Mouse (Mus musculus): ENCODE measurements around the gene Bcar1. TPM values are rescaled to one million over a fixed set of nuclear protein-coding genes. Genes with fewer than 3 reads are reported as not detected.

Bcar1 gene
- polyA plus RNA-seq, 1 experiment: 37.0 TPM

GRCm38 (mm10) chr8:111741556-111741955, 2.1 kb downstream of the Bcar1 start:
- no peak overlapping the region for H3K27ac ChIP-seq (ENCODE audit: insufficient read depth, low read length)
- peak overlapping the region; percentile 93 for H3K4me3 ChIP-seq (ENCODE audit: insufficient read depth, low read length)
- TF ChIP-seq POLR2A (IDR thresholded peaks at IDR 0.05; ENCODE audit: low read depth, low read length) (no peak), CTCF (IDR thresholded peaks at IDR 0.05; ENCODE audit: borderline replicate concordance, insufficient read depth, low read length) (no peak)
- peaks cover 28% of the 10 kb centered on the region for H3K4me1 ChIP-seq (ENCODE audit: control insufficient read depth, insufficient read depth, low read length)

DNA sequence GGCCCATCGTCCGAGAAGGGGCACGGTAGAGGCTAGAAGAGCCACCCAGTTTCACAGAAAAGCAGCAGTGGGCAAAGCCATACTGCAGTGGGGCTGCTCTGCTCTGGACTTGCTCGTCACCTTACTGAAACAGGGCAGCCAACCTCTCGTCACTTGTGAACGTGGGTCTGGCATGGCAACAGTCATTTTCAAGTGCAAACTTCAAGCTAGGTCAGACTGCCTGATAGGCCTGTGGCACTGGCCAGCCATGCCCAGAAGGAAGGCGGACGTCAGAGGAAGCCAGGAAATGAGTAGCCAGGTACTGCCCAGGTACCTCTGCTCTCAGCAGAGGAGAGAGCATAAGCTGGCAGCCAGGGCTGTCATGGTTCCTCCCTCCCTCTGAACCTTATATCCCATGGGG, 2.6 kb downstream of the Bcar1 start:
- TF ChIP-seq CTCF (IDR thresholded peaks at IDR 0.05; ENCODE audit: borderline replicate concordance, insufficient read depth, low read length) (no peak), POLR2A (IDR thresholded peaks at IDR 0.05; ENCODE audit: low read depth, low read length) (no peak)
- H3K4me1 ChIP-seq (ENCODE audit: control insufficient read depth, insufficient read depth, low read length): peaks cover 33% of the 10 kb centered on the region
- H3K27ac ChIP-seq (ENCODE audit: insufficient read depth, low read length): no peak overlapping the region

DNA sequence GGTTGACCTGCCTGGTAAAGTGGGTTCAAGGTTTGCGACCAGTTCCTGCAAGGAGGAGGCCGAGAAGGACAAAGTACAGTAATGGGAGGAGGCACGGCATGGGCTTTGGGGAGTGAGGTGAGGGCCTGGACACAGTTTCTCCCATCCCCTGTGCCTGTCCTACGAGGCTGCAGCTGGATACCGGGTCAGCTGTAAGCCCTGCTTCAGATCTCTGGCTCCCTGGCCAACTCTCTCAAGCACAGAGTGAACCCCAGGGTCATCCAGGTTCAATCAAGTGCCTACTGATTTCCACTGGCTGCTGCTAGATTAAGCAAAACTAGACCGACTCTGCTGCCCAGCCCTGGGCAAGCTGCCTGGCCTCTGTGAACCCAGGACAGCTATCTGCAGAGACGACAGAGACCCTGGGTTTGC, 3.3 kb downstream of the Bcar1 start:
- Histone ChIP-seq H3K4me3 (ENCODE audit: insufficient read depth, low read length) (no peak overlapping the region), H3K27ac (ENCODE audit: insufficient read depth, low read length) (no peak overlapping the region), H3K4me1 (ENCODE audit: control insufficient read depth, insufficient read depth, low read length) (peaks cover 37% of the 10 kb centered on the region)
- no peak for TF ChIP-seq POLR2A (IDR thresholded peaks at IDR 0.05; ENCODE audit: low read depth, low read length)
- TF ChIP-seq CTCF (IDR thresholded peaks at IDR 0.05; ENCODE audit: borderline replicate concordance, insufficient read depth, low read length): no peak

More for the DNA sequence above, 2.6 kb downstream of the Bcar1 start:
- H3K4me3 ChIP-seq (ENCODE audit: insufficient read depth, low read length): no peak overlapping the region

DNA sequence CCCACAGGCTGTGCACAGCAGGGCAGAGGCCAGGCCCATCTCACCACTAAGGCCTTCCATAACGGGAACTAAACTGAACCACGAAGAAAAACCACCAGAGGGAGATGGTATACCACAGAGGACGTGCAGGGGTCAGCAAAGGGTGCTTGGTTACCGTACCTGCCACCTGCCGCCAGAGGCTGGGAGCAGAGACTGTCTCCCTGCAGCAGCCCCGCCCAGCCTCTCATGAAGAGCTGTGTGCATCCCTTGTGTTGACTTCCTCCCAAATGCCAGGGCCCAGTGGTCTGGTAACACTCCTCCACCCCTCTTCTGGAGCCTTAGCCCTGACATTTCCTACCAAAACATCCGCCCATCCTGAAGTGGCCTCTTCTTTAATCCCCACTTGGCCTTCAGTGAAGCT, 4.0 kb downstream of the Bcar1 start:
- no peak overlapping the region for H3K4me3 ChIP-seq (ENCODE audit: insufficient read depth, low read length)
- H3K27ac ChIP-seq (ENCODE audit: insufficient read depth, low read length): no peak overlapping the region
- peaks cover 39% of the 10 kb centered on the region for H3K4me1 ChIP-seq (ENCODE audit: control insufficient read depth, insufficient read depth, low read length)
- no peak for TF ChIP-seq CTCF (IDR thresholded peaks at IDR 0.05; ENCODE audit: borderline replicate concordance, insufficient read depth, low read length)

DNA sequence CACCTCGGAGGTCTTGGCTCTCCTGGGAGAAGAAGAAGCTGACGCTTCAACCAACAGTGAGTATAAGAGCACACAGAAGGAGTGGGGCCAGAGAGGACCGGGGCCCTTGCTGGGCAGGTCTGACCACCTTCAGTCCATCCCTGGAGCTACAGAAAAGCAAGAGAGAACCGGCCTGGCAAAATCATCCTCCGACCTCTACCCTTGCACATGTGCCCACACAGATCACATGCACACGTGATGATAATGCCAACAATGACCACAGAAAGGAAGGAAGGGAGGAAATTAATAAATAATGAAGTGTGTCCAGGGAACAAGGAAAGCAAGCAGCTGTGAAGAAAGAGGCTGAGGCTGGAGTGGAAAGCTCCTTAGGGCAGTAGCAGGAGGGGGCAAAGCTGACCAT, 4.7 kb downstream of the Bcar1 start:
- TF ChIP-seq CTCF (IDR thresholded peaks at IDR 0.05; ENCODE audit: borderline replicate concordance, insufficient read depth, low read length): no peak
- TF ChIP-seq POLR2A (IDR thresholded peaks at IDR 0.05; ENCODE audit: low read depth, low read length): no peak
- no peak overlapping the region for H3K27ac ChIP-seq (ENCODE audit: insufficient read depth, low read length)
- H3K4me1 ChIP-seq (ENCODE audit: control insufficient read depth, insufficient read depth, low read length): peaks cover 42% of the 10 kb centered on the region
- no peak overlapping the region for H3K4me3 ChIP-seq (ENCODE audit: insufficient read depth, low read length)

DNA sequence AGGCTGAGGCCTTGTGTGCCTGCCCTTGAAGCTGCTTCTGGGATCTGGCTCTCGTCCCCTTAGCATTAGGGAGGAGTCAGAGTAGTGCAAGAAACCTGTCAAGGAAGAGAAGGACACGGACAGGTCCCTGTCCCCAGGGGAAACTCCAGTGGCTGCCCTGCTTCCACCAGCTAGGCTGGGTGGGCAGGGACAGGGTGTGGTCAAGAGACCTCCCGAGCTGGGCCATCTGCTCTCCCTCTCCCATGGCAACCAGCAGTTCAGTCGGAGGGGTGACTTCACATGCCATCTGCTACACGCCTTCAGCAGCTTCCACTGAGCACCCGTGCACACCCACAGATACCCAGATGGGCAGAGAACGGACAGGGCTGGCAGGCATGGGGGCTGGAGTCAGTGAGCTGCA, 7.3 kb downstream of the Bcar1 start:
- Histone ChIP-seq H3K27ac (ENCODE audit: insufficient read depth, low read length) (no peak overlapping the region), H3K4me1 (ENCODE audit: control insufficient read depth, insufficient read depth, low read length) (peaks cover 53% of the 10 kb centered on the region), H3K4me3 (ENCODE audit: insufficient read depth, low read length) (no peak overlapping the region)
- TF ChIP-seq CTCF (IDR thresholded peaks at IDR 0.05; ENCODE audit: borderline replicate concordance, insufficient read depth, low read length): no peak
- no peak for TF ChIP-seq POLR2A (IDR thresholded peaks at IDR 0.05; ENCODE audit: low read depth, low read length)

- TF ChIP-seq CTCF (IDR thresholded peaks at IDR 0.05; ENCODE audit: borderline replicate concordance, insufficient read depth, low read length) (no peak), POLR2A (IDR thresholded peaks at IDR 0.05; ENCODE audit: low read depth, low read length) (no peak)
- no peak overlapping the region for H3K4me3 ChIP-seq (ENCODE audit: insufficient read depth, low read length)
- H3K27ac ChIP-seq (ENCODE audit: insufficient read depth, low read length): peak overlapping the region; percentile 93; the same call in 1 of the 2 replicates
- H3K4me1 ChIP-seq (ENCODE audit: control insufficient read depth, insufficient read depth, low read length): peaks cover 48% of the 10 kb centered on the region
Observed at GRCm38 (mm10) chr8:111735791-111736190, 7.8 kb downstream of the Bcar1 start.

DNA sequence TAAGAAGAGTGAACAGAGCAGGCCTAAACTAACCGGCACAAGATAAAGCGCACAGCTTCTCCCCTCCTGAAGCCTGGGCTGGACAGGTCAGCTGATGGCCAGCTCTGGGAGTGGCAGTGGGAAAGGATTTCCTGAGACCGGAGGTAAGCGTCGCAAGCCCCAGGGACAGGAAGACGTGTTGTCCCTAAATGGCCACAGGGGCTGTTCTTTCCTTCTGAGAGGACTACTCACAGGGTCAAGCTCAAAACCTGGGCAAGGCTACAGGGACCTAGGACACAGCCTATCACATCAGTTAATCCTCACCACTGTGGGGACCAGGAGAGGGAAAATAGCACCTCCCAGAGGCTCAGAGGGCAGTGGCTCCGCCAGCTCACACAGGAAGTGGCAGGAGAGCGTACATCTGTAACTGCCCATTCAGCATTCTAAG, 8.3 kb downstream of the Bcar1 start:
- no peak overlapping the region for H3K4me3 ChIP-seq (ENCODE audit: insufficient read depth, low read length)

DNA sequence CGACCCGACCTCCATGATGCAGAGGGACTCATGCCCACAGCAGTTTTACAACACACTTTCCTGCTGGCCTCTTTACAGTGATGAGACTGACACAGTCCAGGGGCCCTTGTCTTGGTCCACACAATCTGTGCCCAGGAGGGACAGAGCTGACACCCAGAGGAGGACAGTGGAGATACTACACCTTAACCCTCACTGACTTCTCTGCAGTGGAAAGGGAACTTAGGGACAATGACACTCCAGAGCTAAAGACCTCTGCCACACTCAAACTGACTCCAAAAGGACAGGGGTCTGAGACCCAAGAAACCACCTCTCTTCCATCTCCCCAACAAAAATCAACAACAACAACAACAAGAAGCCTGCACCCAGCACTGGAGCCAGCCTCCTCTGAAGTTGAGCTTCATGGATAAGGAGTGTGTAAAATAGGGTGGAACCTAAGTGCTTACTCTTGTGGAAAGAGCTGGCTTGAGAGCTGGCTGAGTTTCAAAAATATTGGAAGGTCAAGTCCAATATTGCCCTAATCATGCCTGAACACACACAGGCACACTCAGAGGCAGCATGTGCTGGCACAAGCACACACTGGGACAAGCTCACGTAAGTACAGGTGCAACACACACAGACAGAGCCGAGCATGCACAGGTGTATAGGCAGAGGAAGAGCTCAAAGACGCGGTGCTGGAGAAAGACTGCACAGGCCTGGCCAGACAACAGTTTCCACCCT, 9.2 kb downstream of the Bcar1 start:
- no peak; the same call in 1 of the 2 replicates for TF ChIP-seq CTCF (IDR thresholded peaks at IDR 0.05; ENCODE audit: borderline replicate concordance, insufficient read depth, low read length)
- no peak for TF ChIP-seq POLR2A (IDR thresholded peaks at IDR 0.05; ENCODE audit: low read depth, low read length)

More for the DNA sequence above, 8.3 kb downstream of the Bcar1 start:
- H3K4me1 ChIP-seq (ENCODE audit: control insufficient read depth, insufficient read depth, low read length): peaks cover 44% of the 10 kb centered on the region
- TF ChIP-seq POLR2A (IDR thresholded peaks at IDR 0.05; ENCODE audit: low read depth, low read length): no peak
- TF ChIP-seq CTCF (IDR thresholded peaks at IDR 0.05; ENCODE audit: borderline replicate concordance, insufficient read depth, low read length): no peak
- H3K27ac ChIP-seq (ENCODE audit: insufficient read depth, low read length): peak overlapping the region; percentile 93; the same call in 1 of the 2 replicates

DNA sequence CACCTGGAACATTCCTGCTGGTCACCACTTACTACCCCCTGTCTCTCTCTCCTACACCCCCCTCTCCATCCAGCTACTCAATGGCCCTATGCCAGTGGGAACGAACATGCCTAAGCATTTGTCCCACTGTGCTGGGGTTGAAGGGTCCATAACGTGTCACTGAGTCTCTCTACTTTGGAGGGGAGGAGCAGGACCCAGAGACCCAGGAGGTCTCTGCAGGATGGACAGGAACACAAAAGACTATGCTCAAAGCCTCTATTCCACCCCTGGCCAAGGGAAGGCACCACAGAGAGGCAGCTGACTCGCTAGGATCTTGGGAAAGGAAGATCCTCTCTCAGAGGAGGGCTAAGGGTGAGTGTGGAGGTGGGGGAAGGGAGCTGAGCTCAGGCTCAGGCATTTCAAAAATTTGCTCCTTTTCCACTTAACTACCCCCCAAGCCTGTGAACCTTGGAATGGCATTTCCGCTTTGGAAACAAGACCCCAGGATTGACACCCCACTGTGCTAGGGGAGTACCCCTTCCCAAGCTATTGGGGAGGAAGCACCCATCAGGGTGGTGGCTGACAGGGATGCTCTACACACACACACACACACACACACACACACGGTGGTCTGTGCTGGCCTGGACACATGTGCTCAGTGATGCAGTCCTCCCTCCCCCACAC, 9.9 kb downstream of the Bcar1 start:
- Histone ChIP-seq H3K27ac (ENCODE audit: insufficient read depth, low read length) (peak overlapping the region; percentile 93), H3K4me3 (ENCODE audit: insufficient read depth, low read length) (no peak overlapping the region), H3K4me1 (ENCODE audit: control insufficient read depth, insufficient read depth, low read length) (peaks cover 51% of the 10 kb centered on the region)
- TF ChIP-seq CTCF (IDR thresholded peaks at IDR 0.05; ENCODE audit: borderline replicate concordance, insufficient read depth, low read length) (no peak), POLR2A (IDR thresholded peaks at IDR 0.05; ENCODE audit: low read depth, low read length) (0 out of 2 replicates have a peak, but pooled peaks have one; percentile 13)

More for the DNA sequence above, 9.2 kb downstream of the Bcar1 start:
- peak overlapping the region; percentile 93 for H3K27ac ChIP-seq (ENCODE audit: insufficient read depth, low read length)
- H3K4me1 ChIP-seq (ENCODE audit: control insufficient read depth, insufficient read depth, low read length): peaks cover 45% of the 10 kb centered on the region
- no peak overlapping the region for H3K4me3 ChIP-seq (ENCODE audit: insufficient read depth, low read length)
